Mouse (Mus musculus) bone marrow macrophage, adult 2 months (primary cell): ENCODE data around the gene Ttll1. TPM values are rescaled to one million over a fixed set of nuclear protein-coding genes. Genes with fewer than 3 reads are reported as not detected.

Experiments used
- H3K27ac ChIP-seq: 2 replicates; pipeline ENCODE4 v1.5.1; 2012; ENCODE audit warnings: low read depth, low read length; ENCODE audit not compliant: insufficient read depth
- H3K4me1 ChIP-seq: 2 replicates; pipeline ENCODE4 v1.6.1; 2012; ENCODE audit warnings: low read length; ENCODE audit not compliant: control insufficient read depth, insufficient read depth
- H3K4me3 ChIP-seq: 2 replicates; pipeline ENCODE4 v1.5.1; 2012; ENCODE audit warnings: mild to moderate bottlenecking, low read length, moderate library complexity; ENCODE audit not compliant: insufficient read depth
- CTCF ChIP-seq: IDR thresholded peaks from 2 replicates; pipeline ENCODE4 v1.5.1; 2012; ENCODE audit warnings: low read depth, mild to moderate bottlenecking, low read length, moderate library complexity
- POLR2A ChIP-seq: IDR thresholded peaks from 2 replicates; pipeline ENCODE4 v1.6.1; 2012; ENCODE audit warnings: mild to moderate bottlenecking, low read depth, low read length, borderline replicate concordance
- polyA plus RNA-seq: library from polyadenylated mRNA; stranded (reverse); fragments of >200 nt; gene quantifications from 2 replicates; pipeline ENCODE4 v1.2.4, GENCODE M21; 2012; ENCODE audit not compliant: missing spikeins, insufficient read depth, insufficient read length

Gene Ttll1
- 7.2 and 9.1 TPM in 2 replicates for polyA plus RNA-seq

- H3K4me1 ChIP-seq: peaks cover 4% of the 10 kb centered on the region; the same call in 1 of the 2 replicates
- peak within 1 kb of the TSS; percentile 70 for H3K4me3 ChIP-seq
- TF ChIP-seq POLR2A: no peak
- TF ChIP-seq CTCF: no peak
- H3K27ac ChIP-seq: 0 out of 2 replicates have a peak within 1 kb of the TSS, but pooled peaks have one; percentile 26
Measured at GRCm38 (mm10) chr15:83510805-83511405, at the start of gene Ttll1. TSS of gene Ttll1 (minus strand) at chr15:83510893.

- Histone ChIP-seq H3K4me1 (peaks cover 8% of the 10 kb centered on the region; the same call in 1 of the 2 replicates), H3K4me3 (peak overlapping the region; percentile 88), H3K27ac (peak overlapping the region; percentile 62)
- TF ChIP-seq POLR2A (no peak), CTCF (no peak)
Measured at GRCm38 (mm10) chr15:83555161-83555974, 44.7 kb upstream of the Ttll1 start.

GRCm38 (mm10) chr15:83553831-83554230, 43.1 kb upstream of the Ttll1 start:
- H3K4me3 ChIP-seq: no peak overlapping the region
- TF ChIP-seq CTCF (no peak), POLR2A (no peak)
- no peak overlapping the region for H3K27ac ChIP-seq
- H3K4me1 ChIP-seq: peaks cover 8% of the 10 kb centered on the region; the same call in 1 of the 2 replicates

- H3K4me1 ChIP-seq: peaks cover 17% of the 10 kb centered on the region
- H3K4me3 ChIP-seq: no peak overlapping the region
- TF ChIP-seq POLR2A: no peak
- no peak overlapping the region for H3K27ac ChIP-seq
Measured at GRCm38 (mm10) chr15:83550137-83550536, 39.4 kb upstream of the Ttll1 start.

DNA sequence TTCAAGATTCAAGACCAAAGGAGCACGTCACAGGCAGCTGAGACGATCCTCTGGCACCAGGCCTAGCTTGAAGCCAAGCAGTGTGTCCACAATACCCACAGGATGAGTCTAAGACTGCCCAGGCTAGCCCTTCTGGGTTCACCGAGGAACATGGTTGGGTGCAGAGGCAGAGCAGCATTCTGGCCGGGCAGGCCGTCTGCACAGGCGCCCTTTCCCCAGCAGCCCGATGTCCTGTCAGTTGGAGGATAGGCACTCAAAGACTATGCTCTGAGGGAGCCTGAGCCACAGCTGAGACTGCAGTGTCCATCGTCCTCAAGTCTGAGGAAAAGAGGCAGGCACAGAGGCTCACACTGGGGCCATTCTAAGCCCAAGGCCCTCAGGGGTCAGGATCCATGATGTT, 36.5 kb upstream of the Ttll1 start:
- TF ChIP-seq POLR2A (no peak), CTCF (no peak)
- Histone ChIP-seq H3K4me1 (peaks cover 13% of the 10 kb centered on the region), H3K27ac (no peak overlapping the region), H3K4me3 (no peak overlapping the region)

DNA sequence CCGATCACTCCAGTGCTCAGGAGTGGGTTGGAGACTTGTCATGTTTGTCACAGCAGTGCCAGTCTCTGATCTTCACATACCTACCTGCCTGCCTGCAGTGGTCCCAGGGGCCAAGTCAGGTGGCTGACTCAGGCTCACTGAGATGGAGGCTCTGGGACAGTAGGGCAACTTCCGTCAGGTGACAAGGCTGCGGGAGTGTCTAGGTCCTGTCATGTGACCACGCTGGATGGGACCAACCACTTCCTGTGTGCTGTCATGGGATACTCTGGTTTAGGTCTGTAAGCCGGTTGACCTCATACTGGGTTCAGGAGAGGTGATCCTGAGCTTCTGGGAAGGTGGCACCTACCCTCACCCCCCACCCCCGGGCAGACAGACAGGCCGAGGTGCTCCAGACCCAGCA, 35.3 kb upstream of the Ttll1 start:
- H3K4me3 ChIP-seq: no peak overlapping the region
- H3K27ac ChIP-seq: no peak overlapping the region
- no peak for TF ChIP-seq POLR2A
- peaks cover 13% of the 10 kb centered on the region for H3K4me1 ChIP-seq

DNA sequence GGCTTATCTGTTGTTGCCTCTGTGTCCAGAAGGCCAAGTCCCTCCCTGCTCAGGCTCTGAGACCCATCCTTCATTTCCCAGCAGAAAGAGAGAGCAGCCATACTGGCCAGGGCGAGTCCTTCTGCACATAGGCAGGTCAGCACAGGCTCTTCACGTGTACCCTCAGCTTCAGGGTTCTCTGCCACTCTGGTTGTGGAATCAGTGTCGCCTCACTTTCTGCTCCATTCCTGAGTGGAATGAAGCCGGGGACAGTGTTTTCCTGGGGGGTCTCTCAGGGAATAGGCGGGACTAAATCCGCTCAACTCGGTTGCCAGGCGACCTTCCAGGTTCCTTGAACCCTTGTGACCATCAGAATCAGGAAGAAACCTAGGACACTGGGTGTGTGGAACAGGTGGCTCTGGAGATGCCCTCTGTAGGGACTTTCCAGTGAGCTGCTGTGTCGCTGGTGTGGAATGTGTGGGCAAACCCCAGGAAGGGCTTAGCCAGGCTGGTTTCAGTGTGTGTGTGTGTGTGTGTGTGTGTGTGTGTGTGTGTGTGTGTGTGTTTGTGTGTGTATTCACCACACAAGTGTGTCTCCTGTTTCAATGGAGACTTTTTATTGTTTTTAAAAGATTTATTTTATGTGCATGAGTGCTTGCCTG, 31.1 kb upstream of the Ttll1 start:
- TF ChIP-seq CTCF: no peak
- no peak for TF ChIP-seq POLR2A
- no peak overlapping the region for H3K27ac ChIP-seq
- peaks cover 35% of the 10 kb centered on the region for H3K4me1 ChIP-seq
- H3K4me3 ChIP-seq: no peak overlapping the region

DNA sequence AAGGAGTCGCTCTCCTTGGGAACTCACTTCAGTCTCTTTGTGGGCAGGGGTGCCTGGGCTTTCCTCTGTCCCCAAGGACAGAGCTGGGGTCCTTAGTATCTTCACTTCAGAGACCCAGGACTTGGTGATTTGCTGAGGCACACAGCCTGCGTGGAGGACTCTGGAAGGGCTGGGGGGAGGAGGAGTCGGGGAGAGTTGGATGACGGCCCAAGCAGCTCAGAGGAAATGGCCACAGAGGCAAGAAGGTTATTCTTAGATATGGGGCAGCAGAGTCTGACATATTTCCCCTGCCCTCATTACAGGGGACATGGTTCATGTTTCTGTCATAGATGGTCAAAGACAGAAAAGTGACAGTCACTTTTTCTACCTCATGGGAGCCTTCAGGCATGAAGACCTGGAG, 29.2 kb upstream of the Ttll1 start:
- peaks cover 35% of the 10 kb centered on the region for H3K4me1 ChIP-seq
- peak overlapping the region; percentile 39; the same call in 1 of the 2 replicates for H3K27ac ChIP-seq
- TF ChIP-seq POLR2A: no peak
- TF ChIP-seq CTCF: no peak
- no peak overlapping the region for H3K4me3 ChIP-seq

DNA sequence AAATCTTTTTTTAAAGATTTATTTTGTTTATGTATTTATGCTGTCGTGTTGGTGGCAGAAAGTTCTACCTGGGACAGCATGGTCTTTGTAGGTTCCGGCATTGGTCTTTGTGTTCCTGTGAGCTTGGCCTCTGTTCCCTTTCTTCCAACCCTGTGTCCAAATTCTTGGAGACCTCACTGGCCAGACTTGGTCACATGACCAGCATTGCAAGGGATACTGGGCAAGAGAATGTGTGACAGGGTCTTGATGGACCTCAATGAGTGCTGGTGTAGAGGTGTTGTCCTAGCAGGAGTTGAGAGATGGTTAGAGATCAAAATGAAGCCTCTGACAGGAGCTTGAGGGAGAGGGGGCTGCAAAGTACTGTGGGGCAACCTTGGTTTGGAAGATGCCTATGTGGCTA, 28.2 kb upstream of the Ttll1 start:
- TF ChIP-seq POLR2A: no peak
- Histone ChIP-seq H3K27ac (no peak overlapping the region), H3K4me1 (peaks cover 44% of the 10 kb centered on the region), H3K4me3 (no peak overlapping the region)

DNA sequence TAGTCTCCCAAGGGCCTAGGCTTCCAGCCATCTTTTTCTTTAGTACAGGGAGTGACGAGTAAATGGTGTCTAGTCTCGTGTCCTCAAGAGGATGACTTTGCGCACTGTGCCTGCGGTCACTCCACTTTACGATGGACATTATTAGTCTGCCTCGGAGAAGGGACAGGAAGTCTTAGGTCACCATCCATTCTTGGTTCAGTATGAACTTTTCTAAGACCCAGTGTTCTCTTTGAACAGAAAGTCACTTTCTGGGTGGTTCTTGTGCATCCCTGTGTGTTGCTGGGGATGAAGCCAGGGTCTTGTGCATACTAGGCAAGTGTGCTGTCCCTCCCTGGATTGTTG, 25.2 kb upstream of the Ttll1 start:
- H3K4me1 ChIP-seq: peaks cover 45% of the 10 kb centered on the region
- peak overlapping the region; percentile 34 for H3K27ac ChIP-seq
- TF ChIP-seq POLR2A: no peak
- no peak for TF ChIP-seq CTCF
- peak overlapping the region; percentile 5; the same call in 1 of the 2 replicates for H3K4me3 ChIP-seq
